Mouse (Mus musculus): Measurements from ENCODE around the gene Cplx2. TPM values are rescaled to one million over a fixed set of nuclear protein-coding genes. Genes with fewer than 3 reads are reported as not detected.

Cplx2 gene
- polyA plus RNA-seq, 1 experiment from 2014 or later, result 11.2 TPM

- WGBS, result 82% methylated on average over 10 of the region's 10 CpGs
- Histone ChIP-seq H3K4me1 (ENCODE audit: control insufficient read depth, insufficient read depth, low read length) (no peaks in the 10 kb centered on the region), H3K9me3 (ENCODE audit: control insufficient read depth, low read length) (no peaks in the 10 kb centered on the region), H3K36me3 (ENCODE audit: control insufficient read depth, insufficient read depth, low read length) (no peaks in the 10 kb centered on the region), H3K4me2 (ENCODE audit: low read depth) (no peak overlapping the region), H3K27ac (ENCODE audit: low read depth, low read length) (no peak overlapping the region), H3K9ac (ENCODE audit: low read length) (no peak overlapping the region), H3K4me3 (ENCODE audit: low read depth, low read length) (no peak overlapping the region), H3K27me3 (ENCODE audit: control insufficient read depth, insufficient read depth, low read length) (no peaks in the 10 kb centered on the region)
- DNase-seq (ENCODE audit: low spot score) (no peak), ATAC-seq (ENCODE audit: insufficient read depth, low FRiP score, low TSS enrichment) (no peak)
Measured at GRCm38 (mm10) chr13:54426781-54427655, 55.9 kb downstream of the Cplx2 start.

- no peak overlapping the region for H3K9ac ChIP-seq (ENCODE audit: low read length)
- ATAC-seq (ENCODE audit: insufficient read depth, low FRiP score, low TSS enrichment), result no peak
- 79% methylated on average over 3 of the region's 3 CpGs for WGBS
Measured at GRCm38 (mm10) chr13:54428771-54429170, 57.6 kb downstream of the Cplx2 start.

GRCm38 (mm10) chr13:54430051-54430450, 58.9 kb downstream of the Cplx2 start:
- H3K9me3 ChIP-seq (ENCODE audit: control insufficient read depth, low read length), result no peaks in the 10 kb centered on the region
- ATAC-seq (ENCODE audit: insufficient read depth, low FRiP score, low TSS enrichment) (no peak), DNase-seq (ENCODE audit: low spot score) (no peak)
- H3K4me3 ChIP-seq (ENCODE audit: low read depth, low read length), result no peak overlapping the region
- no peak overlapping the region for H3K4me2 ChIP-seq (ENCODE audit: low read depth)
- no peaks in the 10 kb centered on the region for H3K27me3 ChIP-seq (ENCODE audit: control insufficient read depth, insufficient read depth, low read length)
- H3K4me1 ChIP-seq (ENCODE audit: control insufficient read depth, insufficient read depth, low read length), result no peaks in the 10 kb centered on the region
- H3K36me3 ChIP-seq (ENCODE audit: control insufficient read depth, insufficient read depth, low read length), result no peaks in the 10 kb centered on the region
- 54% methylated on average over 2 of the region's 2 CpGs for WGBS
- H3K27ac ChIP-seq (ENCODE audit: low read depth, low read length), result no peak overlapping the region
- no peak overlapping the region for H3K9ac ChIP-seq (ENCODE audit: low read length)

More at GRCm38 (mm10) chr13:54428771-54429170, 57.6 kb downstream of the Cplx2 start:
- H3K4me2 ChIP-seq (ENCODE audit: low read depth), result no peak overlapping the region
- no peaks in the 10 kb centered on the region for H3K9me3 ChIP-seq (ENCODE audit: control insufficient read depth, low read length)
- H3K4me3 ChIP-seq (ENCODE audit: low read depth, low read length), result no peak overlapping the region
- H3K27ac ChIP-seq (ENCODE audit: low read depth, low read length), result no peak overlapping the region
- no peak for DNase-seq (ENCODE audit: low spot score)
- H3K36me3 ChIP-seq (ENCODE audit: control insufficient read depth, insufficient read depth, low read length), result no peaks in the 10 kb centered on the region
- H3K4me1 ChIP-seq (ENCODE audit: control insufficient read depth, insufficient read depth, low read length), result no peaks in the 10 kb centered on the region
- H3K27me3 ChIP-seq (ENCODE audit: control insufficient read depth, insufficient read depth, low read length), result no peaks in the 10 kb centered on the region

GRCm38 (mm10) chr13:54431161-54431560, 60.0 kb downstream of the Cplx2 start:
- DNase-seq (ENCODE audit: low spot score), result no peak
- H3K27ac ChIP-seq (ENCODE audit: low read depth, low read length), result no peak overlapping the region
- H3K4me3 ChIP-seq (ENCODE audit: low read depth, low read length), result no peak overlapping the region
- no peak overlapping the region for H3K9ac ChIP-seq (ENCODE audit: low read length)
- no peaks in the 10 kb centered on the region for H3K27me3 ChIP-seq (ENCODE audit: control insufficient read depth, insufficient read depth, low read length)
- no peak overlapping the region for H3K4me2 ChIP-seq (ENCODE audit: low read depth)
- WGBS, result 83% methylated on average over 9 of the region's 9 CpGs
- ATAC-seq (ENCODE audit: insufficient read depth, low FRiP score, low TSS enrichment), result no peak
- no peaks in the 10 kb centered on the region for H3K36me3 ChIP-seq (ENCODE audit: control insufficient read depth, insufficient read depth, low read length)
- no peaks in the 10 kb centered on the region for H3K9me3 ChIP-seq (ENCODE audit: control insufficient read depth, low read length)
- no peaks in the 10 kb centered on the region for H3K4me1 ChIP-seq (ENCODE audit: control insufficient read depth, insufficient read depth, low read length)

Other genes starting within 250 kb of the Cplx2 start
- not detected in 2 replicates for gene Hrh2, start 179.2 kb upstream of the Cplx2 start, polyA plus RNA-seq (2014; fragmentation: Nextera tagmentation; extraction: Ambion mirVana)
- gene Thoc3, start 97.5 kb downstream of the Cplx2 start, polyA plus RNA-seq (2014; fragmentation: Nextera tagmentation; extraction: Ambion mirVana), result 153 and 154 TPM in 2 replicates
- gene Simc1, start 132.4 kb downstream of the Cplx2 start, polyA plus RNA-seq (2014; fragmentation: Nextera tagmentation; extraction: Ambion mirVana), result 19.5 and 26.6 TPM in 2 replicates
- gene 4833439L19Rik, start 194.1 kb downstream of the Cplx2 start, polyA plus RNA-seq (2014; fragmentation: Nextera tagmentation; extraction: Ambion mirVana), result 254 and 284 TPM in 2 replicates
- 28.6 and 34.5 TPM in 2 replicates for gene Arl10, start 203.7 kb downstream of the Cplx2 start, polyA plus RNA-seq (2014; fragmentation: Nextera tagmentation; extraction: Ambion mirVana)
- 66.6 and 71.7 TPM in 2 replicates for gene Nop16, start 218.7 kb downstream of the Cplx2 start, polyA plus RNA-seq (2014; fragmentation: Nextera tagmentation; extraction: Ambion mirVana)
- 147 and 160 TPM in 2 replicates for gene Higd2a, start 218.9 kb downstream of the Cplx2 start, polyA plus RNA-seq (2014; fragmentation: Nextera tagmentation; extraction: Ambion mirVana)
- 30.9 and 34.1 TPM in 2 replicates for gene Cltb, start 240.0 kb downstream of the Cplx2 start, polyA plus RNA-seq (2014; fragmentation: Nextera tagmentation; extraction: Ambion mirVana)